Mouse (Mus musculus) thymus, adult 2 months (tissue): Measurements from ENCODE around the gene Spindoc.

Experiments
- CTCF ChIP-seq: fragments of 200-500 bp; IDR thresholded peaks from 2 replicates; pipeline ENCODE4 v1.5.1; 2012; ENCODE audit warnings: mild to moderate bottlenecking, control low read depth, low read length, moderate library complexity, borderline replicate concordance; ENCODE audit not compliant: control insufficient read depth, poor library complexity, insufficient read depth; ENCODE audit errors: extremely low read depth
- POLR2A ChIP-seq: fragments of 200-500 bp; IDR thresholded peaks from 2 replicates; pipeline ENCODE4 v1.6.1; 2012; ENCODE audit warnings: mild to moderate bottlenecking, low read length, control low read depth, moderate library complexity; ENCODE audit not compliant: control insufficient read depth, poor library complexity, insufficient read depth; ENCODE audit errors: extremely low read depth

DNA sequence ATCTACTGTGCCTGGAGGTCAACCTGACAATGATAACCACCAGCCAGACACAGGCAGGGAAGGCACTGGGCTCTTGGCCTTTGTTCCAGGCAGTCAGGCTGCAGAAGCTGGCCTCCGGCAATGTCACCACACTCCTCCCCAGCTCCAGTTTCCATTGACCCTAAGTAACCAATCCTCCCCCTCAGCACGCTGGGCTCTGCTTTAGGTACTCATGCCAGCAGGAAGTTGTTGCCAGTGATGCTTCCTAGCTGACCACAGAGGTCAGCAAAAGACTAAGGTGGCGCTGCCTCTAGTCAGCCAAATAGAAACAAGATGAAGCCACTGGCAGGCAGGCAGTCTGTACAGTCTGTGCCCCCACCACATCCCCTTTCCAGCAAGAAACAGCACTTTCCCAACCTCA is 75.8 kb downstream of the Spindoc start:
- TF ChIP-seq CTCF, result no peak
- TF ChIP-seq POLR2A, result no peak
